Mouse (Mus musculus): ENCODE data around the gene Nup54. TPM values are rescaled to one million over a fixed set of nuclear protein-coding genes. Genes with fewer than 3 reads are reported as not detected.

Nup54 gene
- polyA plus RNA-seq, 1 experiment = not detected

- Histone ChIP-seq H3K27ac (ENCODE audit: insufficient read depth, low read depth, low read length) (no peak overlapping the region), H3K4me3 (ENCODE audit: insufficient read depth, low read depth, low read length) (no peak overlapping the region), H3K4me1 (ENCODE audit: control insufficient read depth, insufficient read depth, low read length) (no peaks in the 10 kb centered on the region)
- 35% methylated on average over 7 of the region's 7 CpGs for WGBS
- TF ChIP-seq POLR2A (IDR thresholded peaks at IDR 0.05; ENCODE audit: insufficient read depth, low read depth, low read length) = no peak
- TF ChIP-seq CTCF (IDR thresholded peaks at IDR 0.05; ENCODE audit: insufficient read depth, low read depth, low read length) = no peak
Measured at GRCm38 (mm10) chr5:92431611-92432010, 3.4 kb downstream of the Nup54 start.

DNA sequence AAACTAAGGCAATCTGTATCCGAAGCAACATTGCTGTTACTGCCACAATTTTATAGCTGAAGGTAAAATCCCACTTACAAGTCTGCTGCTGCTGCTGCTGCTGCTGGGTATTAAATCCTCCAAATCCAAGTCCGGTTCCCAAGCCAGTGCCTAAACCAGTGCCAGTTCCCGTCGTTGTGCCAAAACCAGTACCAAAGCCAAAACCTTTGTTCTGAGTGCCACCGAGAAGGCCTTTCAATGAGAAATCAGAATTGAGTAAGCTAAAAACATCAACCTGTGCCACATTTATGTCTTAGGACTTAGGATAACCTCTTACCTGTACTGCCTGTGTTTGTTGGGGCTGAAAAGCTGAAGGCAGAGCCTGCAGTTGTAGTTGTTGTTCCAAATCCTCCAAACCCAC, 4.3 kb downstream of the Nup54 start:
- Histone ChIP-seq H3K27ac (ENCODE audit: insufficient read depth, low read depth, low read length) (no peak overlapping the region), H3K4me1 (ENCODE audit: control insufficient read depth, insufficient read depth, low read length) (no peaks in the 10 kb centered on the region), H3K4me3 (ENCODE audit: insufficient read depth, low read depth, low read length) (no peak overlapping the region)
- 41% methylated on average over 5 of the region's 5 CpGs for WGBS
- TF ChIP-seq POLR2A (IDR thresholded peaks at IDR 0.05; ENCODE audit: insufficient read depth, low read depth, low read length) (no peak), CTCF (IDR thresholded peaks at IDR 0.05; ENCODE audit: insufficient read depth, low read depth, low read length) (no peak)

DNA sequence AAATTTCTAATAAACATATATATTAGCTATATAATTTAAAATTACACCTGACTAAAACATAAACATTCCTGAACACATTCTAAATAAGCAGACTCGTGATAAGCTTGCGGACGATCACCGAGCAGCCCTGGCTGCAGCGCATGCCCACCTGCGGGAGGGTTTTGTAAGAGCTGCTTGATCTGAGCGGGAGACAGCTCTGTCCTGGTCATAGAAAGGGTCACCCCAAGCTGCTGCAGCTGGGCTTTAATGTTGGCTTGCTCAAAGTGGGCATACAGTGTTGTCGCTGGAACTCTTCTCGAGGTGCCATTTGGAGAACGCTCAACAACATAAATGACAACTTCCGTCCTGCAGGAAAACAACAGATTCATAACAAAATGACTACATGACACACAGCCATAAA, 10.9 kb downstream of the Nup54 start:
- no peaks in the 10 kb centered on the region for H3K4me1 ChIP-seq (ENCODE audit: control insufficient read depth, insufficient read depth, low read length)
- H3K27ac ChIP-seq (ENCODE audit: insufficient read depth, low read depth, low read length) = no peak overlapping the region
- no peak for TF ChIP-seq POLR2A (IDR thresholded peaks at IDR 0.05; ENCODE audit: insufficient read depth, low read depth, low read length)
- no peak for TF ChIP-seq CTCF (IDR thresholded peaks at IDR 0.05; ENCODE audit: insufficient read depth, low read depth, low read length)
- no peak overlapping the region for H3K4me3 ChIP-seq (ENCODE audit: insufficient read depth, low read depth, low read length)
- WGBS = 90% methylated on average over 11 of the region's 11 CpGs

DNA sequence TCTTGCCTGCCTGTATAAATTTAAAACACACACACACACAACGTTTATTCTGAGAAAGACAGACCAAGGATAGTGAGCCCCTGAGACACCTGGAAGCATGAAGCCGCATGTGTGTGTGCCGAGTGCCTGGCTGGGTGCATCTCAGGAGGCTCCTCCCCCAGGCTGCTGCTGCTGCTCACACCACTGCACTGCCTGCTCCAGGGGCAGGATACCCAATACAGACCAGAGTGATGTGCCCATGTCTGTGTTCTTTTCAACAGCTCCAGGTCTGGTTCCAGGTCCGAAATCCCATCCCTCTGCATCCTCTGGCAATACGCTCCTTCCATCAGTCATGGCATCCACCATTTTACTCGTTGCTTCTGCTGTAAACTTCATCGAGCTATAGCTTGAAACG, 21.0 kb downstream of the Nup54 start:
- H3K4me1 ChIP-seq (ENCODE audit: control insufficient read depth, insufficient read depth, low read length) = no peaks in the 10 kb centered on the region
- H3K4me3 ChIP-seq (ENCODE audit: insufficient read depth, low read depth, low read length) = no peak overlapping the region
- H3K27ac ChIP-seq (ENCODE audit: insufficient read depth, low read depth, low read length) = no peak overlapping the region
- WGBS = 90% methylated on average over 8 of the region's 8 CpGs
- TF ChIP-seq CTCF (IDR thresholded peaks at IDR 0.05; ENCODE audit: insufficient read depth, low read depth, low read length) (no peak), POLR2A (IDR thresholded peaks at IDR 0.05; ENCODE audit: insufficient read depth, low read depth, low read length) (no peak)

- TF ChIP-seq POLR2A (IDR thresholded peaks at IDR 0.05; ENCODE audit: insufficient read depth, low read depth, low read length) (no peak), CTCF (IDR thresholded peaks at IDR 0.05; ENCODE audit: insufficient read depth, low read depth, low read length) (no peak)
- Histone ChIP-seq H3K4me3 (ENCODE audit: insufficient read depth, low read depth, low read length) (no peak overlapping the region), H3K27ac (ENCODE audit: insufficient read depth, low read depth, low read length) (no peak overlapping the region), H3K4me1 (ENCODE audit: control insufficient read depth, insufficient read depth, low read length) (no peaks in the 10 kb centered on the region)
- 93% methylated on average over 11 of the region's 11 CpGs for WGBS
Measured at GRCm38 (mm10) chr5:92413271-92413981, 21.6 kb downstream of the Nup54 start.

DNA sequence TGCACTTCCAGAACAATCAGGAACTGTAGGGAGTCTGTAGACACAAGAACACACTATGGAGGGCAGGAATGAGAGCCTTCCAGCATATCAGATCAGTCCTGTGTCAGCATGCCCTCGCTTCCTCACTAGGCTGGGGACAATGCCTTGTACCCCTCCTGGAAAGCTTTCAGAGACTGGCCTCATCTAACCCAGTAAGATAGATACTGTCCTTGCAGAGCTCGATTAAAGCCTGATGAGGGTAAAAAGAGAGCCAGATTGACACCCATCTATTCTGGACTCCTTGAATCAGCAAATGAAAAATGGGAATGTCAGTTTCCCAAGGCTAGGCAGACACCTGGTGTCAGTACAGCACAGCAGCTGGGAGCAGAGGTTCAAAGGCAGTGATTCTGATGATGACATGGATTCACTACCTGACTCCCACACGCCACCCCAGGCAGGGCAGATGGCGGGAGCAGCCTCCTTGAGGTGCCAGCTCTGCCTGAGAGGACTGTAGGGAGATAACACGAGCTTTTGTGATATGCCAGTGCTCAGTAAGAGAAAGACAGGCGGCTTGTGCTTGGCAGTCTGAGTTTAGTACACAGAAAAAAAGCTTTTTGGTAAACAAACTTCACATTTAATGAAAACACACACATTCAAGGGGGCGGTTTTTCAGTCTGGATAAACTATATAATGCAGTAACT, 23.4 kb downstream of the Nup54 start:
- no peak overlapping the region for H3K27ac ChIP-seq (ENCODE audit: insufficient read depth, low read depth, low read length)
- WGBS = 69% methylated on average over 7 of the region's 7 CpGs

DNA sequence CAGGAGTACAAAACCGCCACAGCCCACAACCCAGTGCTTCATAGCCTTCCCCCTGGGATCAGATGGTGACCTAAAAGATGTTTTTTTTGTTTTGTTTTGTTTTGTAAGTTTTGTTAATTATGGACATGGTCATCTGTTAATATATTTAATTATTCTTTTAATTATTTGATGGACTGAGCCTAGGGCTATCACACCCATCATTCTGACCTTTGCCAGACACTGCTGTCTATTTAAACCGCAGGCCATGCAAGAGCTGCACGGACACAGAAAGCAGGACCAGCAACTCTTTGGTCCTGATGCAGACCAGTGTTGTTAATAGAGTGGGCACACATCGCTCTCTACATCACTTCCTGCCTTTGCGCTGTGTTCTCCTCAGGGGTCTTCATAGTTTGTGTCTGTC, 24.5 kb downstream of the Nup54 start:
- 88% methylated on average over 5 of the region's 5 CpGs for WGBS
- Histone ChIP-seq H3K4me1 (ENCODE audit: control insufficient read depth, insufficient read depth, low read length) (no peaks in the 10 kb centered on the region), H3K4me3 (ENCODE audit: insufficient read depth, low read depth, low read length) (no peak overlapping the region), H3K27ac (ENCODE audit: insufficient read depth, low read depth, low read length) (no peak overlapping the region)
- TF ChIP-seq CTCF (IDR thresholded peaks at IDR 0.05; ENCODE audit: insufficient read depth, low read depth, low read length) (no peak), POLR2A (IDR thresholded peaks at IDR 0.05; ENCODE audit: insufficient read depth, low read depth, low read length) (no peak)

More for the DNA sequence above, 23.4 kb downstream of the Nup54 start:
- no peaks in the 10 kb centered on the region for H3K4me1 ChIP-seq (ENCODE audit: control insufficient read depth, insufficient read depth, low read length)
- H3K4me3 ChIP-seq (ENCODE audit: insufficient read depth, low read depth, low read length) = no peak overlapping the region
- no peak for TF ChIP-seq CTCF (IDR thresholded peaks at IDR 0.05; ENCODE audit: insufficient read depth, low read depth, low read length)
- TF ChIP-seq POLR2A (IDR thresholded peaks at IDR 0.05; ENCODE audit: insufficient read depth, low read depth, low read length) = no peak

DNA sequence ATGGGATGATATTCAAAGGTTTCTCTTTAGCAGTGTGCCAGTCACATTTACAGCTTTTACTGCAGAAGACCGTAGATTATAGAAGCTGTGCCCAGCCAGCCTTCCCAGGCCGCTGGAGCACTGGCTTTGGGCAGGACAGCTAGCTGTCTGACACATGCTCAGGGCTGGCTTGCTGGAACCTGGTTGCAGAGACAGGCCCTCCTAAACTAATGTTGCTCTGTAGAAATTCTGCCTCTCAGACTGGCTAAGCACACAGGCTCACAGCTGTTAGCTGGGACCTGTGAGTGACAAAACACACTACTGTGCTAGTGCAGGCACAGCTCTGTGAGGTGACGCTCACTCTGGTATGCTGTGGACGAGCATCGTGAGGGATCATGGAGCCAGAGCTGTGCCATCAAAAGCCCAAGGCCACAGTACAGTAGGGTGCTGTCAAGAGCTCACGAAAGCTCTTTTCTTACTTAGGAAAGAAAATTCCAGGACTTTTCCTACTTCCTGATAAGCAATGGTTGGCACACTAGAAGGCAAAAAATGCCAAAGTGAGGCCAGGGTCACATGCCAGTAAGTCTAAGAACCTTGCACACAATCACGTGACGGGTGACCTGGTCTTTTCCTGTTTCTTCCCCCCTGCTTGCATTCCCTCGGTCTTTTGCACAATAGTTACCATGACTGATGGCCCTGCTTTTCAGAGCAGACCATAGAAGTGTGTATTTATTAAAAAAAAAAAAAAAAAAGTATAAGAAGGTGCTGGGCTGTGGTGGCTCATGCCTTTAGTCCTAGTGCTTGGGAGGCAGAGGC, 25.5 kb downstream of the Nup54 start:
- Histone ChIP-seq H3K4me1 (ENCODE audit: control insufficient read depth, insufficient read depth, low read length) (no peaks in the 10 kb centered on the region), H3K4me3 (ENCODE audit: insufficient read depth, low read depth, low read length) (no peak overlapping the region), H3K27ac (ENCODE audit: insufficient read depth, low read depth, low read length) (no peak overlapping the region)
- no peak for TF ChIP-seq POLR2A (IDR thresholded peaks at IDR 0.05; ENCODE audit: insufficient read depth, low read depth, low read length)
- no peak for TF ChIP-seq CTCF (IDR thresholded peaks at IDR 0.05; ENCODE audit: insufficient read depth, low read depth, low read length)
- WGBS = 84% methylated on average over 9 of the region's 9 CpGs

DNA sequence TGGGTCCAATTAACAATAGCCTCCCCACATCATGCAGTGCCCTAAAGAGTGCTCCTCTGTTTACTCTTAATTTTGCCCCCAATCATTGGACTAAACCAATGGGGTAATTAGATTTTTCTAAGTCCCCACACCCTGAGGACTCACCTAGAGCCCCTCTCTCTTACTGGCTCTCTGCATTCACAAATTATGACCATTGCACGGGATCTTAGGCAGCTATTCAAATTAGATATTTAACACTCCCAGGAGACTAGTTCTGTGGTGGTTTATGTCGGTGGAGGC, 30.7 kb downstream of the Nup54 start:
- WGBS = 29% methylated on average over 2 of the region's 2 CpGs
- Histone ChIP-seq H3K4me3 (ENCODE audit: insufficient read depth, low read depth, low read length) (no peak overlapping the region), H3K27ac (ENCODE audit: insufficient read depth, low read depth, low read length) (no peak overlapping the region), H3K4me1 (ENCODE audit: control insufficient read depth, insufficient read depth, low read length) (peaks cover 3% of the 10 kb centered on the region; the same call in 1 of the 2 replicates)
- no peak for TF ChIP-seq CTCF (IDR thresholded peaks at IDR 0.05; ENCODE audit: insufficient read depth, low read depth, low read length)
- no peak for TF ChIP-seq POLR2A (IDR thresholded peaks at IDR 0.05; ENCODE audit: insufficient read depth, low read depth, low read length)
